Mouse (Mus musculus) lung, postnatal 0 days (tissue): ENCODE data around the gene Gm10309.

Source experiments
- CTCF ChIP-seq: IDR thresholded peaks from 2 replicates; pipeline ENCODE4 v1.5.1; 2016; ENCODE audit warnings: antibody characterized with exemption, mild to moderate bottlenecking
- EP300 ChIP-seq: IDR thresholded peaks from 2 replicates; pipeline ENCODE4 v1.6.1; 2016; ENCODE audit warnings: antibody characterized with exemption, mild to moderate bottlenecking, control low read depth

GRCm38 (mm10) chr17:86489827-86490226 is 15.2 kb downstream of the Gm10309 start:
- TF ChIP-seq CTCF (no peak), EP300 (no peak)
